Mouse (Mus musculus) hindlimb bud, embryonic 11.5 days (tissue): ENCODE measurements around the gene Arrb2.
"Not testable (repeated sequence)": the region's sequence is repeated elsewhere in the genome, so short reads cannot be mapped to it uniquely, and the experiment has no call there.

ENCODE experiments used
- DNase-seq: peaks from one replicate; pipeline ENCODE4 v3.0.0-alpha.2; 2012; ENCODE audit warnings: low read depth, low spot score; ENCODE audit errors: extremely low spot score

The Arrb2 gene

DNA sequence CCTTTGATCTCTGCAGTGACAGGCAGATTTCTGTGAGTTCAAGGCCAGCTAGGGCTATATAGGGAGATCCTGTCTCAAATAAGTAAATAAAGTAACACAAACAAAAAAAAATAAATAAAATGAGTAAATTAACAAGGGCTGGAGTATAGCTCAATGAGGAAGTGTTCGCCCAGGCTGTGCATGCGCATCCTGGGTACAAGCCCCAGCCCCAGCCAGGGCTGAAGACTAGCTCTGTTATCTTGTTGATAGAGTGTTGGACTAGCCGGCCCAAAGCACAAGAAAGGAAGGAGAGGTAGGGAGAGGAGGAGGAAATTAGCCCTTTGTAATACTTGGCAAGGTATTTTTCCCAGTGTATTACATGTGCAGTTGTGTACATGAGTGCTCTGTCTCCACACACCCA lies 11.5 kb downstream of the Arrb2 start:
- no peak for DNase-seq

GRCm38 (mm10) chr11:70444667-70445066 lies 12.2 kb downstream of the Arrb2 start:
- DNase-seq: no peak

DNA sequence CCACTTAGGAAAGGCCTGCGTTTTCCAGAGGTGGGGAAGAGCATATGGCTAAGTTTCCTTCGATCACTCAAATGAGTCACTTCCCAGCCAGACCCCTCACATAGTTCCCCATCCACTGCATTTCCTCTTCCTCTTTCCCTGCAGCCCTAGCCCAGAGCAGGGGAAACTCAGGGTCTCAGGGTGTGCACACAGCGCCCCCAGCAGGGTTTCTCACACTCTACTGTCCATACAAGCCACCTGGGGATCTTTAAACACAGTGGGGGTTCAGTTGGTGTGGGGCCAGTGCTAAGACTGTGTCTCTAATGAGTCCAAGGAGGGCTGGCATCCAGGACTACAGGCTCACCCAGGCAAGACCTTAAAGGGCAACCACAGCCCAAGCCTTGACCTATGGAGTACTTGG lies 14.3 kb downstream of the Arrb2 start:
- DNase-seq: no peak

GRCm38 (mm10) chr11:70447373-70447772 lies 14.9 kb downstream of the Arrb2 start:
- DNase-seq: no peak

- no peak for DNase-seq
These were observed 18.5 kb downstream of the Arrb2 start for GRCm38 (mm10) chr11:70450926-70451325.

- peak; percentile 81 for DNase-seq
These were observed 19.5 kb downstream of the Arrb2 start, which contains the start of gene Med11 for GRCm38 (mm10) chr11:70451797-70452498. Med11 (plus strand) TSS chr11:70451919.

DNA sequence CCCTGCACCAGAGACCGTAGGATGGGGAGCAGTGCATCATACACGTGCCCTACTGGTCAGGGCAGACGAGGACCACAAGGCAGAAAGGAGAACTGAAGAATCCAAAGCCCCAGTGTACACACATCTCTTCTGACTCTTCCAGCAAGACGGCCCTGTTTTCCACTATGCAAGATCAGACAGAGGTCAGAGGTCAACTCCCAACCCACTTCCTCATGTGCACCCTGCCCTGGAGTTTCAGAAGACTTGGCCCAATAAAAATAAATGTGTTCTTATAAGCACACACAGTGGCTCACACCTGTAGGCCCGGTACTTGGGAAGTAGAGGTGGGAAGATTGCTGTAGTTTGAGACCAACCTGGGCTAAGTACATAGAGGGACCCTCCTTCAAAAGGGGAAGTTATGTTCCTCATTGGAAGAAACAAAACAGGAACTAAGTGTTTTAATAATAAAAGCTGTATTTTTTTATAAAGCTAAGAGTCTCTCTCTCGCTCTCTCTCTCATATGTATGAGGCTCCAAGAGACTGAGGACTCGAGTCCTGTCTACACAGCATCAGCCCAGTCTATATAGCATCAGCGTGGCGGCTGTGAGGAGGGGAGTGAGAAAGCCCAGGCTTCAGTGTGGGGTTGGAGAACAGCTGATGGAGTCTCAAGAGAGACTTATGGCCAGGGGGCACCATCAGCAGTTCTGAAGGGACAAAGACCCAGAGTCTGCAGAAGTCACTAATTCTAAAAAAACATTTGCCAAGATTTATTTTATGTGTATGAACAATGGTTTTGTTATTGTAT lies 21.0 kb downstream of the Arrb2 start:
- no peak for DNase-seq

GRCm38 (mm10) chr11:70458688-70459600 lies 26.5 kb downstream of the Arrb2 start, which contains the start of gene Zmynd15:
Zmynd15 (plus strand) TSS chr11:70459433.
- no peak for DNase-seq

DNA sequence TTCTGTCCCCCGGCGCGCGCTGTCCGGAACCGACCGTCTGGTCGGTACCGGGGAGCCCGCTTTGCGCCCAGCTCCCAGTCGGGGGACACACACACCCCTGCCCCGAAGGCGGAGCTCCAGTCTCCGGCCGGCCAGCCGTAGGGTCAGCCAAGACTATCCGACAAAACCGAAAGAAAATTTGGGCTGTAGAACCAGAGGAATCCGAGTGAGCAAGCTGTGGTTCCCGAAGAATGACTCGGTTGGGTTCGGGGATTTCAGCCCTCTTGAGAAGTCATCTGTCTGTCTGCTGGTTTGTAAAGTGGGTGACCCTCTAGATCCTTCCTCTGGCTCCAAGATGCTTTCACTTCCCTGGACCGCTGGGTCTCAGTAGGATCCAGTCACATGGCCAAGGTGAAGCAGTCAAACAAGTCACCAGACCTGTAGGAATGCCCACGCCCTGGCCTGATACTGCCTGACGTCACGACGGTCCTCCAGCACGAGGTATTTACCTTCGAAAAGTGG lies 27.2 kb downstream of the Arrb2 start, which contains the start of gene Cxcl16:
Gene Cxcl16, minus strand, starts transcription at position 384 of the 501 bp plus-strand sequence.
- DNase-seq: no peak

- no peak for DNase-seq
These were observed 31.5 kb downstream of the Arrb2 start for GRCm38 (mm10) chr11:70463970-70464369.

DNA sequence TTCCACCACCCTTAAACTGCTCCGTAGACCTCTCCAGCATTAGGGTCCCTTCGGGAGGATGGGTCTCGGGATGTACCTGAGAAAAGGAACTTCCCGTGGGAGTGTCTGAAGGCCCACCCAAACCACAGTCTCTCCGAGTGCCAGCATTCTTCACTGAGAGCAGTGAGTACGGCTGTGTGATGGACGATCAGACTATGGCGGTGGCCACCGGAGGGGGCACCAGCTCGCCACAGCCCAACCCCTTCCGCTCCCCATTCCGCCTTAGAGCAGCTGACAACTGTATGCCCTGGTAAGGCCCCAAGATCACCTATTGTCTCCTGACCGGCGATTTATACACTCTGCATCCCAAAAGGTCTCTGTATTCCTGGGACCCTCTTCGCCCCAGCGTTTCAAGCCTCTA lies 32.8 kb downstream of the Arrb2 start:
- DNase-seq: no peak

- no peak for DNase-seq
These were observed 33.4 kb downstream of the Arrb2 start for GRCm38 (mm10) chr11:70465824-70466223.

DNA sequence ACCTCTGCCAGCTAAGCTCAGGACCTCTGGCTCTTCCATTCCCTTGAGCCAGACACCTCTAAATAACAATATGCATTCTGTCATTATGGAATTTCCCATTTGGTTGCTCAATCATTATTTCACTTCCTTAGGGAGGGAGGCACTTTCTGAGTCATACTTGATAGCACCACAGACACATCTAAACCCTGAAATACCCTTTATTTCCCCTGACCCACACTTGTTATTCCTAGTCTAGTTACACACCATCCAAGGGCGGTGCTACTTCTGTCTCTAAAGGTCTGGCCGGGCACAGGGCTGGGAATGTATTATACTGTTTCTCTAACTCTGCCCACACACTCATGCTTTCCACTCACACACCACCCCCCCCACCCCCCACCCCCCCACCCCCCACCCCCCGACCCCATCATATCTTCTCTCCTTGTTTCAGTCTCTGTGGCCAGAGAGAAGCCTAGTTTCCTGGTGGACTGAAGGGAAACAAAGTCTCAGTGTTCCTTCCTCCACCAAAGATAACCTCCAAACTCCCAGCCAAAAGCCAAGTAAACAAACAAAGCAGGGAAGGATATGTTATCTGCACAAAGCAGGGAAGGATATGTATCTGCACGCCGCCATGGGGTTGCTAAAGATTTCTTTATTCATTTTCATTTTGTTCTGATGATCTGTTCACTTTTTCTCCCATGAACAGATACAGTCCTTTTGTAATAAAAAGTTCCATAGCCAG lies 35.6 kb downstream of the Arrb2 start:
- no peak for DNase-seq

DNA sequence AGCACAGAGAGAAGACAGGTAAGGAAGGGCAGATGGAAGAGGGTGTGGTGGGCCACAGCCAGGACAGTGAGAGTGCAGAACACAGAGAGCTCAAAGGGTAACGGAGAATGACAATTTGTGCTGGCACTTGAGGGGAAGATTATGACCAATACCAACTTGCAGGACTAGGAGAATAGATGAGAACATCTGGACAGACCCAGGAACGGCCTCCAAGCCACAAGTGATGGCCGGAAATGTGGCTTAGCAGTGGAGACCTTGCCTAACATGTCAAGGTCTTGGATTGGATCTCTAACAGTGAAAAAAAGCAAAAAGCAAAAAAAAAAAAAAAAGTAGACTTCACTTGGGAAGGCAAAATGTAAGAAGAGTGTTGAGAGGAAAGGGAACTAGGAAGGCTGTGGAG lies 37.3 kb downstream of the Arrb2 start:
- no peak for DNase-seq

DNA sequence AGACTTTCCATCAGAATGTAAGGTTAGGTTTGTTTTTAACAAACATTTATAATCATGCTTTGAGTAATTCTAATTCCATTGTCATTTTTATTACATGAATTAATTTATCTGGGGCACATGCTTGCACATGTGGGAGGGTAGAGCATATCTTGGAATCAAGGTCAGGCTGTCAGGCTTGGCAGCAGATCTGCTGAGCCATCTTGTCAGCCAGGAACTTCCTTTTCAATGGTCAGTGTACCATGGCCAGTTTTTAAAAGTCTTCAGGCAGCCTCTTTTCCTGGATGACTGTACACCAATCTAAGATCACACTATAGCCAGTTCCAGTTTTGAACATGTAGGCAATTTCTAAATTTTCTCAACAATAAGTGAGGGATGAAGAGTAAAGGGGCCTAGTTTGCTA lies 40.3 kb downstream of the Arrb2 start:
- no peak for DNase-seq

- not testable (repeated sequence) for DNase-seq
These were observed 40.9 kb downstream of the Arrb2 start for GRCm38 (mm10) chr11:70473291-70473690.

DNA sequence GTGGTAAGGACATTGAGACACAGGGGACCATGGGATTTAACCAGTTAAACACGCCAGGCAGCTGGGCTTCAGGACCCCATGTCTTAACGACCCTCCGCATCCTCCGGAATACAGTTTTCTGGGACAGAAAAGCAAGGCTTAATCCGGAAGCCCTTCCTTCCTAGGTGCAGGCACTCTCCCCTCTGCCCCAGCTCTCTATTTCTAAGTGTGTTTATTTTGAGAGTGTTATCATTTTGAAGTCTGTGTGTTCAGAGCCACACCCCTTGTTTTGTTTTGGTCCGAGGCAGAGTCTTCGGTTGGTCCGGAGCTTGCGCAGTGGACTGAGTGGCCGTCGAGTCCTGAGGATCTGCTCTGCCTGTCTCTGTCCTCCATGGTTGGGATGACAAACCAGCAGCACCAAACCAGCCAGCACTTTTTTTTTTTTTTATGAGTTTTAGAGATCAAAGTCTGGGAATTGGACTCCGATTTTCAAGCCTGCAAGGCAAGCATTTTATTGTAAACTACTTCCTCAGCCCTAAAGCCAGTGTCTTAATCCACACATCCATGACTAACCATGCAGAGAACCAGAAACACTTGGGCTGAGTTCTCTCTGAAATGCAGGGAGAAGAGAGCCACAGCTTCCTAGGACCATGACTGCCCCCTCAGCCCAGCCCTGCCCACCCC lies 42.6 kb downstream of the Arrb2 start:
- DNase-seq: no peak

DNA sequence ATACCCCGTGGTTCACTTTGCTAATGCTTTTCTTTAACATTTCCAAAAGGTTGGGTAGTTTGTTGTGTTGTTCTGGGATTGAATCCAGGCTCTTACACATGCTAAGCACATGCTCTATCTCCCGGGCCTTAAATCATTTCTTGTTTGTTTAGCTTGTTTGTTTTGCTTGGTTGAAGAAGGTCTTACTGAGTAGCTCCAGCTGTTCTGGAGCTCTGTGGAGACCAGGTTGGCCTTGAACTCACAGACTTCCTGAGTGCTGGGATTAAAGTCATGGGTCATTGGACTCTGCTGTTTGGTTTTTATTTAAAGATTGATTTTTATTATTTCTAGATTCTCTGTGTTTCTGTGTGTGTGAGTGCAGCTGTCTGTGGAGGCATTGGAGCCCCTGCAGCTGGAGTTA lies 53.1 kb downstream of the Arrb2 start:
- no peak for DNase-seq

- no peak for DNase-seq
These were observed 55.4 kb downstream of the Arrb2 start for GRCm38 (mm10) chr11:70487816-70488215.

GRCm38 (mm10) chr11:70489138-70489537 lies 56.7 kb downstream of the Arrb2 start:
- DNase-seq: no peak
